Mouse (Mus musculus) ovary, postnatal 36 days (tissue): ENCODE measurements around the gene Dpep3.
A peak's percentile ranks its signal among the peaks of the same experiment; 100 is the strongest.

Experiments
- DNase-seq: peaks from one replicate; pipeline ENCODE4 v3.0.0; 2022; ENCODE audit warnings: low spot score, mixed read lengths

Gene Dpep3

GRCm38 (mm10) chr8:105935863-105936603 is 43.2 kb downstream of the Dpep3 start:
- no peak for DNase-seq

DNA sequence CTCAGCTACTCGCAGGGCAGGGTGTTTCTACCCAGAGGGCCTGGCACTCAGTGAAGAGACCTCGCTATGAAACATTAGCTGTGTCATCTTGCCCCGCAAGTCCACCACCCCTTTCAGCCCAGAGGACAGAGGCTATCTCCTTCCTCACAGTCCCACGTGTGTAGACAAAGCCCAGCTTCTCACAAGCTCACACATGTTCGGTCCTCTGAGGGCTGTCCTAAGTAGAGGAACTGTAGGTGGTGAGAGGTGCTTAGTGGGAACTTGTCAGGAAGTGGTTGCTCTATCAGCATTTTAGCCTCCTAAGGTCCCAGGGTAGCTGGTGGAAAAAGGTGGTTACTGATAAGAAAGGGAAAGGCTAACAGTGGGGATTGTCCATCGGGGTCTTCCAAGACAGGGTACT is 44.1 kb downstream of the Dpep3 start:
- no peak for DNase-seq

DNA sequence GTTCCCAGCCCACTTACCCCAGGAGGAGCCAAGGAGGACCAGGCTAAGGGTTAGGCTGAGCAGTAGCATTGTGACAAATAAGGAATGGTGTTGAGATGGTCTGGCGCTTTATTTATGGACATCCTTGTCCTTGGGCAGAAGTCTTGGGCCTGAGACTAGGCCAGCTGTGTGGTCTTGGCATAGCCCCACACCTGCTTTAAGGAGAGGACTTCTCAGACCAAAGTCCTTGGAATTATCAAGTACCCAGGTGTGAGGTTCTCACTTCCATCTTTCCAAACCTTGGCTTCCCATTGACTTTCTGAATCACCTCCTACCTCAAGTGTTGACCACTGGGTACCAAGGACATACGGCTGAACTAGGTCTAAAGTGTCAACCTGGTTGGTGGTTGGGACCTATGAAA is 45.5 kb downstream of the Dpep3 start, which contains the start of gene Ctrl:
Ctrl (minus strand) TSS at position 101 of the 400 bp plus-strand sequence.
- DNase-seq, result no peak

DNA sequence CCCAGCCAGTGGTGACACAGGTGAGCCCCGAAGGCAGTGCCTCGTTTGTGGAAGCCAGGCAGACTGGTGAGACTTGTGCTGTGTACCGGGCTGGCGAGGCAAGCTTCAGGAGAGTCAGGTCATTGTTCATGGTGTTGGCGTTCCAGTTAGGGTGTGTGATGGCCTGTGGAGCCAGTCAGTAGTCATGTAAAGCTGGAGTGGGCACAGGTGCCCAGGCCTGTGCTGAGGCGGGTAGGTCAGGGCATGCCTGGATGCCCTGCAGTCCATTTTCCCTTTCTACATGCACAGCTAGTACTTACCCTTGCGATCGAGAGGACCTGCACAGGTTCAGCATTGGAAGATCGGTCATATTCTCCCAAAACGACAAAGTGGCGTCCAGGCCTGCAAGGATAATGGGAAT is 46.7 kb downstream of the Dpep3 start:
- DNase-seq, result no peak

GRCm38 (mm10) chr8:105931271-105931670 is 48.0 kb downstream of the Dpep3 start:
- DNase-seq, result no peak

- DNase-seq, result peak; percentile 84
Measured at GRCm38 (mm10) chr8:105930602-105931001, 48.6 kb downstream of the Dpep3 start.

DNA sequence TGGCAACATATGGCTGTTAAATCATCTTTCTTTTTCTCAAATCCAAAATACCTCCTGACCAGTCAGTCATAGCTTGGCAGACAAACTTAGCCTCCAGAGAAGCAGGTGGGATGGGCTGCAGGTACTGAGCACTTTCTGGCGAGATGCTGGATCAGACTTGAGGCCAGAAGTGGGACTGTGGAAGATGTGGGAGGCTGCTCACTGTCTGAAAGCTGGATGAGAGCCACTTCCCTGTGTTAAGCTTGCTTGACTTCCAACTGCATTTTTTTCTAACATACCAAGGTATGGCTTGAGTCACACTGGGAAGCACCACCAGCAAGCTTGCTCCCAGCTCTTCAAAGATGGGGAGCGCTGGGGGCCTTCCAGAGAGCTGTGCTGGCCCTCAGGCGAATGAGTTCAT is 54.1 kb downstream of the Dpep3 start:
- no peak for DNase-seq
